Mouse (Mus musculus) monocyte, adult 2 months (primary cell): ENCODE measurements around the gene Amn1.
"Not testable (repeated sequence)": the region's sequence is repeated elsewhere in the genome, so short reads cannot be mapped to it uniquely, and the experiment has no call there.

Source experiments
- DNase-seq, 2 experiments: peaks; one replicate each; pipeline ENCODE4 v3.0.0; 2022; ENCODE audit warnings: low spot score in 2 of 2, low read depth in 1 of 2

Gene Amn1

DNA sequence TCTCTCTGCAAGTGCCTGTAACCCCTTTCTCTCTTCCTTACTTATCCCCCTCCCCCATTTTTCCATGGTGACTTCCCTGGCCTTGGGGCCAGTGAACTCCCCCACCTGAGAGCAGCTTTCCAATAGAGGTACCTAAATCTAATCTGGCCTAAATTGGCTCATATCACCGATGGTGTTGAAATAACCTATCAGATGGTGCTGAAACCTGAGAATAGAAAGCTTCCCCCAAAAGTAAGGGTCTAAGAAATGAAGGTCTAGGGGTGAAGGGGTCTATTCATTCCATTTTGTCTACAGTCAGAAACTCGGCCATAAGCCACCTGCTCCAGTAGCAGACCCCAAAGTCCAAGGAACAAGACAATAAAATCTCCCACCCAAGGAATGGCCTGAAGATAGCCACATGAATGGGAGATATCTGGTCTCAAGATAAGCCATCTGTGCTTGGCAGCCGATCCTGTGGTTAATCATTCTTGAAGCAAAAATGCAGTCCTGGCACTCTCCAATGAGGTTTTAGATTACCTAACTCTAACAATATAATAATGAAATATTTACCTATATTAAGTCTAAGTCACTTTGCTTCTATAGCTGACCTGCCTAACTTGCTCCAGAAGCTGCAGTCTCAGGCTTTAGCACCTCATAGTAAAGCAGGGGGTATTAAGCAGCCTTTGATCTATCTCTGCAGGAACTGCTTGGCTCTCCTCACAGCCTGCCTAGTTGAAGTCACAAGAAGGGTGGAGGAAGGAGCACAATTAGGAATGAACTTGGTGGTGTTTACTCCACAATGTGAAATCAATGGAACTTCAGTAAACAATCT, 33.3 kb downstream of the Amn1 start:
- DNase-seq, result no peak

GRCm38 (mm10) chr6:149154116-149155030, 34.1 kb downstream of the Amn1 start:
- DNase-seq, result no peak

- DNase-seq, result no peak
These were observed 34.9 kb downstream of the Amn1 start for GRCm38 (mm10) chr6:149153473-149154115.

DNA sequence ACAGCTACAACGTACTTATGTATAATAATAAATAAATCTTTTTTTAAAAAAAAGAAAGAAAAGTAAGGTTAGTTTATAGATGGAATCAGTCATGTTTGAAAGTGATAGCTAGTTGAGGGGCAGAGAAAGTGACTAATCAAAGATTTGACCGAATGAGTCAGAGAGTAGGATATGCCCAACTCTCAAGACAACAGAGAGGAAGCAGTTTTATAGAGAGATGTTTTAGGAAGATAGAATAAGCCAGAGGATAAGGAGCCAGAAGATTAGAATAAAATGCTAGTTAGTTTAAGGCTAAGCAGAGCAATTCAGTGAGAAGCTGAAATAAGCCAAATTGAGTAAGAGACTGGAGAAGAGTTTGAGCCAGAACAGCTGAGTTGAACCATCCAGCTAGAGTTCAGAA, 36.4 kb downstream of the Amn1 start:
- no peak for DNase-seq

DNA sequence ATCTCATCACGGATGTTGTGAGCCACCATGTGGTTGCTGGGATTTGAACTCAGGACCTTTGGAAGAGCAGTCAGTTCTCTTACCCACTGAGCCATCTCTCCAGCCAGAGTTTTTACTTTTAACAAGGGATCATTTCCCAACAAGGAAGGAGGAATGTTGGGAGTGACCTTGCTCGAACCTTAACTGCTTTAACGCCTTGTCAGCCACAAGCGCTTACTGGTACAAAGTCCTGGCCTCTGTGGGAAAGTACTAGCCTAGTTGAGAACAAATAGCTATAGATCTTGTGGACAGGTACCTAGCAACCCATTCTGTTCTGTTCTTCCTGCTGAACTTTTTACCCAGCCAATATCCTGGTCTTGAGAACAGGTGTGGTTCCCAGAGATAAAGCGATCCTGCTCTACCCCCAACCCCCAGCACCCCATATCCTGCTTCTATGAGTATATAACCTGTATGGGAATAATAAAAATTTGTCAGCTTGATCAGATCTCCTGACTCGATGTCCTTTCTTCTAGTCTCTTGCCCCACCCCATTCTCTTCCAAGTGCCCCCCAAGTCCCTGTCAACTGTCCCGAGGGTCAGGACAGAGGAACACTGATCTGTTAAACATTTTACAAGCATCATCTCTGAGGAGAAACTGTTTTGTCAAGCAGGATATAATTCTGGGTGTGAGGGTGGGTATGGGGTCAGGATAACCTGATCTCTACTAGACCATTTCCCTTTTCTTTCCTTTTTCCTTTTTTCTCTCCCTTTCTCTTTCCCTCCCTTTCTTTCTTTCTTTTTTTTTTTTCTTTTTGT, 39.9 kb downstream of the Amn1 start:
- no peak for DNase-seq

DNA sequence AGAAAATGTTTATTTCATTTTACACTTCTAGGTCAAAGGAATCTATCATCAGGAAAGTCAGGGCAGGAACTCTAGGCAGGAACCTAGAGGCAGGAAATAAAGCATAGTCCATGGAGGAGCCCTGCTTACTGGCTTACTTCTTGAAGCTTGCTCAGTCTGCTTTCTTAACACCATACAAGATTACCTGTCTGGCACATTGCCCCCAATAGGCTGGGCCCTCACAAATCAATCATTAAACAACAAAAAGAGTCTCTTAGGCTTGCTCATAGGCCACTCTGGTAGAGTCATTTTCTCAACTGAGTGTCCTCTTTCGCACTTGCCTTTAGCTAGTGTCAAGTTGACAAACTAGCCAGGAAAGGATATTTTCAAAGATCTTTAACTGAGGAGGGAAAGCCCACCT, 43.4 kb downstream of the Amn1 start:
- no peak for DNase-seq

DNA sequence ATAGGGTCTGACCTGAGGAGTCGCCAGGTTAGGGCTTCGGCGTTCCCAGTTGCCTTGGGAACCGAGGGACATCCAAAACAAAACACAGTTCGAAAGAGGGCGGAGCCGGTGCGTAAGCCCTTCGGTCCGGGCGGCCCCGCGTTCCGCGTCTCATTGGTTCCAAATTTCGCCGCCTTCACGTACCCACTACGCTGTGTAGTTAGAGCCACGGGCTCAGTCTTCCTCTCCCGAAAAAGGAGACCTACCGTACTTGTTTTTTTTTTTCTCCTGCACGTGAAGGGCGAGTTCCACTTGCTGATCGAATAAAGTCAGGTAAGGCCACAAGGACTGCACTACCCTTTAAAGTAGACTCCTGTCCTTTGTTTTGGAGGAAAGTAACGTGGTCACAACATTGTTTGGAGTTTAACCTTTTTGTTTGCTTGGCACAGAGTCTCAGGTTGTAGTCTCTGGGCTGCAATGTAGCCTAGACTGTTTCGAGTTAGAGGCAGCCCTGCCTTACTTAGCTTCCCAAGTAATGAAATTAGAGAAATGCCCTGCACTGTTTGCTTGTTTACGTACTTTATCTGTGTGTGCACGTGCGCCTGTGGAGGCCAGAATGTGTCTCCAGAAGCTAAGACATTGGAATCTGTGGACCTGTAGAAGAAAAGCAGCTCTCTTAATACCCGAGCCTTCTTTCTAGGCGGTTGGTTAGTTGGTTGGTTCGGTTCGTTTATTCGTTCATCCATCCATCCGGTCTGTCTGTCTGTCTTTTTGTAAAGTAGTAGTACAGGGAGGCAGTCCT, 46.9 kb downstream of the Amn1 start:
- DNase-seq, result peak; percentile 77 to 84

GRCm38 (mm10) chr6:149139471-149139870, 49.0 kb downstream of the Amn1 start, which contains the start of gene Etfbkmt:
TSS of gene Etfbkmt (plus strand) at chr6:149139849.
- DNase-seq, result no peak

- DNase-seq, result peak; percentile 19 to 34
These were observed 49.5 kb downstream of the Amn1 start for GRCm38 (mm10) chr6:149139011-149139410.

DNA sequence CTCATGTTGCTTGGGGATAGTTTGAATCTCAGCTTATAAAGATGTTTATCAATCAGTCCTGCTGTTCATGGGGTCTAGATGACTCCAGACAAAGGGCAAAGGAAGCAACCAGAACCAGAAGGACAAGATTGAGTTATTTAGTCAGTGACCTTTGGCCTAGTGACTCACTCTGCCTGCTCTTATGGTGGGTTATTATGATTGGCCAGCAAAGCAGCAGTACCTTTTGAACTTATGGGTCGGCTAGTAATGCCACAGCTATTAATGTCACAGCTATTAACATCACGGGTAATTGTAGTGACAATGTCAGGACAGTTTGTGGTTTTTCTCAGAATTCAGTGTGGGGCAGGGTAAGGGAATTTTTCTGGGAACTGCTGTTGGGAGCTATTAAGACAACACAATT, 50.6 kb downstream of the Amn1 start:
- no peak for DNase-seq

DNA sequence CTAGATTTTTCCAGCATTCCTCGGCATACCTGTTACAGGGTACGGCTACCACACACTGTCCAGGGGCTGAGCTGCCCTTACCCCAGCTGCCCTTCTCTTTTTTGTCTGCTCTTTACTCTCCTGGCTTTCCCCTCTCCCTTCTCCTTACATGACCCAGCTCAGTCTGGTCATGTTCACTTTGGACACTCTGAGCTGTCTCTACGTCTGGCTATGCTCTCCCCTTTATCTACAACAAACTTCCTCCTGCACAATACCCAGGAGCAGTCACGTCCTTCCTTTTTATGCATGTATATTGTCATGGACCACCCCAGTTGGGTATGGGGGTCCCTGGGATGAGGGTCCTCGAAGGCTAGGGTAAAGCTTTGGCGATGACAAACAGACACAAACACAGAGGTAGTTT, 52.9 kb downstream of the Amn1 start:
- DNase-seq, result no peak

DNA sequence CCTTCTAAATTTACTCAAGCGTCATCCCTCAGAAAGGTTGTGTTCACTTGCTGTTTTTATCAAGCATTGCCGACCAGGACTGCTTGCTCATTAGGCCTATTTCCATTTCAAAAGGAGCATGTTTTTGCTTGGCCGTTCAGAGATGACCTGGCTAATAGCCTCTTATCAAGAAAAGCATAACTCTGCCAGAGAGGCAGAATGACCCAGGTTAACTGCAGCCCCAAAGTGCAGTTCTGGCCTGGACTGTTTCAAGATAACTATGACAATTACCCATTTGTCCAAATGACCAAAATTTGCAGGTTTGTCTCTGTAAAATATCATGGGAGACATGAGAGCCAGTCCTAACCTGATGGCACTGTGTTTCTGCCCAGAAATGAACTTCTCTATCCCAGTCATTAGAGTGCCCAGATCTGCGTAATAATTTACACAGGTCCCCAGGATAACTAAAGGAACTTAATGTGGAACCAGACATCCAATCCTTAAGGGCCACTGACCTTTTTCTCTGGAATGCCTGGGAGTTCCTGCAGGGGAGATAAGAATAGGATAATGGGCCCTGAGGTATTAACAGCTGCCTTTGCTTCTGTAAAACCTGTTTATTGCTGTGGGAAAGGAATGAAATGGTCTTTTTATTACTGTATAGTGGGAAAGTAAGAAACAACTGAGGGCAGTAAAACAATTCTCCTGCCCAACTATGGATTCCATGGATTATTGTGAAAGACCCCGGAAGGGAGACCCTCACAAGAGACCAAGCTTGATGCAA, 53.9 kb downstream of the Amn1 start:
- DNase-seq, result no peak

GRCm38 (mm10) chr6:149132311-149133077, 56.0 kb downstream of the Amn1 start:
- no peak for DNase-seq

- DNase-seq, result no peak
These were observed 57.4 kb downstream of the Amn1 start for GRCm38 (mm10) chr6:149131111-149131510.

DNA sequence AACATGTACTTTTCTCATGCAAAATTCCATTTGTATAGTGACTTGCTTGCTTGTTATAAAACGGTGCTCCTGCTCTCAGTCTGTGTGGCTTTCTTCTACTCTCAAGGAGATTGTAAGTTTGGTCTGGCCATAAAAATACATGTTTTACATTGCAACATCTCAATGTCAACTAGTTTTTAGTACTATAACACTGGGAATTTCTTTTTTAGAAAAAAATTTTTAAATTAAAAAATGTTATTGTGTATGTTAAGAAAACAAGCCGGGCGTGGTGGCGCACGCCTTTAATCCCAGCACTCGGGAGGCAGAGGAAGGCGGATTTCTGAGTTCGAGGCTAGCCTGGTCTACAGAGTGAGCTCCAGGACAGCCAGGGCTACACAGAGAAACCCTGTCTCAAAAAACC, 58.6 kb downstream of the Amn1 start, which contains the start of gene Gm10203:
TSS of gene Gm10203 (plus strand) at position 301 of the 400 bp plus-strand sequence.
- not testable (repeated sequence) for DNase-seq

GRCm38 (mm10) chr6:149126675-149127074, 61.8 kb downstream of the Amn1 start:
- peak in 1 of 2 experiments; percentile 35 for DNase-seq

DNA sequence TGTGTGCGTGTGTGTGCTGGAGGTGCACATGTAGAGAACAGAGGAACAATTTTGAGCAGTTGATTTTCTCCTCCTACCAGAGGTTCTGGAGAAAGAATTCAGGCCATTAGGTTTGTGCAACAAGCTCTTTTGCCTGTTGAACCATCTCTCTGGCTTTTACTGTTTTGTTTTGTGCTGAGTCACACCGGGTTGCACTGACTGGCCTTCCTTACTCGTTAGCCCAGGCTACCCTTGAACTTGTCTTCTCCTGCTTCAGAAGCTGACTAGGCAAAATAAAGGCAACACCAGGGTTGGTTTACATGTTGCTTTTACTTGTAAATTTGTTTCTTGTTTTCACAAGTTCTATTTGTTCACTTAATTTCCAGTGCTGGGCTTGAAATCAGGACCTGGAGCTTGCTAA, 65.5 kb downstream of the Amn1 start:
- no peak for DNase-seq

GRCm38 (mm10) chr6:149119853-149120252, 68.7 kb downstream of the Amn1 start:
- no peak for DNase-seq
